11 mouse cellular contexts compared by ENCODE assay signal in genomic region chr6:145307237-145307636, GRCm38 (mm10). TPM values are rescaled to one million over a fixed set of nuclear protein-coding genes. Genes with fewer than 3 reads are reported as not detected.
DNase-seq lines count a peak whose midpoint lies in the region; ATAC-seq and TF ChIP-seq lines count a peak whose summit lies in the region.
"Had no signal": no experiment of that assay in that cellular context is flagged by ENCODE, and none has a peak within 500 bp of the region (broad histone marks: within the 10 kb centered on the region; RNA-seq: fewer than 3 reads in every experiment).

No protein-coding gene starts in this region.

- H3K9me3 ChIP-seq in midbrain, embryonic 10.5 days (replicated peaks), result no peaks in the 10 kb centered on the region
- H3K9me3 ChIP-seq in midbrain, embryonic 13.5 days, result no peaks in the 10 kb centered on the region
- peaks cover 3% of the 10 kb centered on the region; the same call in 1 of the 2 replicates for H3K9me3 ChIP-seq in megakaryocyte, embryonic 14.5 days
- no peaks in the 10 kb centered on the region for H3K9me3 ChIP-seq in stomach, postnatal 0 days (ENCODE audit: control insufficient read depth, low read length)
- H3K9me3 ChIP-seq: embryonic facial prominence, embryonic 15.5 days; limb, embryonic 10.5 days had no signal

- H3K9ac ChIP-seq in midbrain, embryonic 13.5 days (replicated peaks), result no peak overlapping the region
- H3K9ac ChIP-seq in stomach, postnatal 0 days (ENCODE audit: low read length), result no peak overlapping the region
- H3K9ac ChIP-seq: embryonic facial prominence, embryonic 15.5 days had no signal

- peak overlapping the region; percentile 38; the same call in 1 of the 2 replicates for H3K27ac ChIP-seq in midbrain, embryonic 10.5 days (replicated peaks)
- no peak overlapping the region for H3K27ac ChIP-seq in midbrain, embryonic 13.5 days
- peak overlapping the region; percentile 30; the same call in 1 of the 2 replicates for H3K27ac ChIP-seq in stomach, postnatal 0 days (replicated peaks)
- H3K27ac ChIP-seq: embryonic facial prominence, embryonic 15.5 days; limb, embryonic 10.5 days had no signal

- no peak overlapping the region for H3K4me3 ChIP-seq in midbrain, embryonic 10.5 days
- H3K4me3 ChIP-seq in midbrain, embryonic 13.5 days (replicated peaks), result no peak overlapping the region
- H3K4me3 ChIP-seq in megakaryocyte, embryonic 14.5 days (replicated peaks), result peak overlapping the region; percentile 72
- H3K4me3 ChIP-seq in stomach, postnatal 0 days (ENCODE audit: low read depth, low read length), result no peak overlapping the region
- H3K4me3 ChIP-seq: embryonic facial prominence, embryonic 15.5 days; limb, embryonic 10.5 days had no signal

- WGBS in midbrain, embryonic 10.5 days, result 95% methylated on average over 8 of the region's 8 CpGs
- WGBS in midbrain, embryonic 13.5 days, result 95% methylated on average over 8 of the region's 8 CpGs
- WGBS in stomach, postnatal 0 days, result 90% methylated on average over 8 of the region's 8 CpGs

- TF ChIP-seq EP300 in stomach, postnatal 0 days (optimal IDR thresholded peaks at IDR 0.05), result no peak

- no peak overlapping the region for H3K4me2 ChIP-seq in midbrain, embryonic 13.5 days (replicated peaks)
- no peak overlapping the region for H3K4me2 ChIP-seq in stomach, postnatal 0 days (replicated peaks; ENCODE audit: low read depth)
- H3K4me2 ChIP-seq: embryonic facial prominence, embryonic 15.5 days had no signal

- no peak for TF ChIP-seq CTCF in stomach, postnatal 0 days (IDR thresholded peaks at IDR 0.05; ENCODE audit: low read depth)

- H3K36me3 ChIP-seq in midbrain, embryonic 10.5 days, result no peaks in the 10 kb centered on the region
- H3K36me3 ChIP-seq in midbrain, embryonic 13.5 days, result no peaks in the 10 kb centered on the region
- peaks cover 8% of the 10 kb centered on the region for H3K36me3 ChIP-seq in megakaryocyte, embryonic 14.5 days (replicated peaks; ENCODE audit: low read length)
- H3K36me3 ChIP-seq in stomach, postnatal 0 days (ENCODE audit: control insufficient read depth, insufficient read depth, low read length), result no peaks in the 10 kb centered on the region
- H3K36me3 ChIP-seq: embryonic facial prominence, embryonic 15.5 days; limb, embryonic 10.5 days had no signal

- DNase-seq in CD4-positive, CD25-positive, alpha-beta regulatory T cell, adult 2 months (ENCODE audit: low read depth, low spot score), result peak; percentile 25
- no peak for DNase-seq in midbrain, embryonic 10.5 days (ENCODE audit: low spot score)
- no peak for DNase-seq in stomach, postnatal 0 days (ENCODE audit: low spot score)
- DNase-seq in cerebellum, adult 18-20 months, result no peak
- DNase-seq in Muller cell, postnatal 12 days (ENCODE audit: inconsistent ontology term), result no peak

- peaks cover 11% of the 10 kb centered on the region; the same call in 1 of the 2 replicates for H3K27me3 ChIP-seq in midbrain, embryonic 10.5 days (ENCODE audit: low read depth, poor library complexity, severe bottlenecking)
- H3K27me3 ChIP-seq in midbrain, embryonic 13.5 days, result 0 out of 2 replicates have a peak, but pooled peaks cover 3% of the 10 kb centered on the region
- no peaks in the 10 kb centered on the region for H3K27me3 ChIP-seq in megakaryocyte, embryonic 14.5 days (replicated peaks)
- H3K27me3 ChIP-seq in stomach, postnatal 0 days (ENCODE audit: control insufficient read depth, insufficient read depth, low read length), result no peaks in the 10 kb centered on the region
- H3K27me3 ChIP-seq: embryonic facial prominence, embryonic 15.5 days had no signal

- H3K4me1 ChIP-seq in midbrain, embryonic 10.5 days, result peaks cover 29% of the 10 kb centered on the region
- peaks cover 16% of the 10 kb centered on the region for H3K4me1 ChIP-seq in midbrain, embryonic 13.5 days (replicated peaks)
- H3K4me1 ChIP-seq in megakaryocyte, embryonic 14.5 days, result peaks cover 59% of the 10 kb centered on the region
- no peaks in the 10 kb centered on the region for H3K4me1 ChIP-seq in stomach, postnatal 0 days (replicated peaks; ENCODE audit: control insufficient read depth, insufficient read depth)

- no peak for ATAC-seq in CD4-positive, CD25-positive, alpha-beta regulatory T cell, adult 4 months
- ATAC-seq in midbrain, embryonic 13.5 days, result no peak
- ATAC-seq in stomach, postnatal 0 days (ENCODE audit: low FRiP score, low TSS enrichment), result peak; percentile 51; the same call in 1 of the 2 replicates
- ATAC-seq: intestine, postnatal 0 days had no signal

RNA-seq across cellular contexts. Expression of gene Kras, which starts 57.2 kb away (rescaled TPM):
- 10 to 100 TPM; 18.3 to 35.8 TPM for polyA plus RNA-seq in CD4-positive, CD25-positive, alpha-beta regulatory T cell, adult 4 months (2017; shearing (Covaris generic))
- 97.6 and 102 TPM in 2 replicates for polyA plus RNA-seq in midbrain, embryonic 10.5 days (2016; fragmentation: Nextera tagmentation; extraction: Ambion mirVana)
- 90.9 and 92.3 TPM in 2 replicates for polyA plus RNA-seq in midbrain, embryonic 13.5 days (2015; fragmentation: Nextera tagmentation; extraction: Ambion mirVana)
- polyA plus RNA-seq in megakaryocyte, embryonic 14.5 days (2012; ENCODE audit: insufficient read depth, low replicate concordance), result 27.2 and 54.3 TPM in 2 replicates
- polyA plus RNA-seq in stomach, postnatal 0 days (2015; fragmentation: Nextera tagmentation; extraction: Ambion mirVana), result 59.2 and 67.2 TPM in 2 replicates
